In genomic region chr5:125475030-125475429, GRCm38 (mm10) we compare ENCODE assay signal across 9 mouse cellular contexts. TPM values are rescaled to one million over a fixed set of nuclear protein-coding genes. Genes with fewer than 3 reads are reported as not detected.
DNase-seq lines count a peak whose midpoint lies in the region; ATAC-seq and TF ChIP-seq lines count a peak whose summit lies in the region.
"Had no signal": no experiment of that assay in that cellular context is flagged by ENCODE, and none has a peak within 500 bp of the region (broad histone marks: within the 10 kb centered on the region; RNA-seq: fewer than 3 reads in every experiment).

No protein-coding gene starts in this region.

- no peak overlapping the region for H3K27ac ChIP-seq in heart, embryonic 15.5 days
- H3K27ac ChIP-seq in bone marrow macrophage, adult 2 months (ENCODE audit: insufficient read depth, low read depth, low read length), result no peak overlapping the region
- peak overlapping the region; percentile 90 for H3K27ac ChIP-seq in hindbrain, embryonic 15.5 days (replicated peaks)
- peak overlapping the region; percentile 54; the same call in 1 of the 2 replicates for H3K27ac ChIP-seq in midbrain, embryonic 13.5 days

- peak overlapping the region; percentile 41; the same call in 1 of the 2 replicates for H3K9ac ChIP-seq in heart, embryonic 15.5 days
- H3K9ac ChIP-seq in hindbrain, embryonic 15.5 days, result peak overlapping the region; percentile 25; the same call in 1 of the 2 replicates
- 0 out of 2 replicates have a peak overlapping the region, but pooled peaks have one; percentile 16 for H3K9ac ChIP-seq in midbrain, embryonic 13.5 days (replicated peaks)

- H3K4me3 ChIP-seq in heart, embryonic 15.5 days, result peak overlapping the region; percentile 93
- H3K4me3 ChIP-seq in bone marrow macrophage, adult 2 months (ENCODE audit: insufficient read depth, low read length), result peak overlapping the region; percentile 68
- H3K4me3 ChIP-seq in hindbrain, embryonic 15.5 days, result peak overlapping the region; percentile 91
- peak overlapping the region; percentile 87 for H3K4me3 ChIP-seq in midbrain, embryonic 13.5 days (replicated peaks)

- no peaks in the 10 kb centered on the region for H3K9me3 ChIP-seq in heart, embryonic 15.5 days (replicated peaks)
- no peaks in the 10 kb centered on the region for H3K9me3 ChIP-seq in hindbrain, embryonic 15.5 days
- no peaks in the 10 kb centered on the region for H3K9me3 ChIP-seq in midbrain, embryonic 13.5 days
- H3K9me3 ChIP-seq: G1E had no signal

- H3K36me3 ChIP-seq in heart, embryonic 15.5 days, result no peaks in the 10 kb centered on the region
- H3K36me3 ChIP-seq in hindbrain, embryonic 15.5 days, result no peaks in the 10 kb centered on the region
- H3K36me3 ChIP-seq in midbrain, embryonic 13.5 days, result no peaks in the 10 kb centered on the region

- no peak for TF ChIP-seq POLR2A in bone marrow macrophage, adult 2 months (IDR thresholded peaks at IDR 0.05; ENCODE audit: borderline replicate concordance, low read depth, low read length)

- no peak for DNase-seq in heart, adult 18-20 months
- DNase-seq in embryo, embryonic 10 days (ENCODE audit: low spot score), result no peak
- no peak for DNase-seq in ovary, postnatal 36 days (ENCODE audit: low spot score)
- no peak for DNase-seq in urinary bladder, adult 2 months (ENCODE audit: low spot score)

- peak overlapping the region; percentile 98 for H3K4me2 ChIP-seq in heart, embryonic 15.5 days
- peak overlapping the region; percentile 80 for H3K4me2 ChIP-seq in hindbrain, embryonic 15.5 days
- peak overlapping the region; percentile 93 for H3K4me2 ChIP-seq in midbrain, embryonic 13.5 days (replicated peaks)

- TF ChIP-seq CTCF in bone marrow macrophage, adult 2 months (IDR thresholded peaks at IDR 0.05; ENCODE audit: low read depth, low read length), result no peak

- no peak for ATAC-seq in heart, embryonic 15.5 days (replicated peaks; ENCODE audit: insufficient number of reproducible peaks, insufficient read depth, low FRiP score, low read depth)
- ATAC-seq in hindbrain, embryonic 15.5 days (ENCODE audit: low FRiP score, low read depth), result no peak
- ATAC-seq in midbrain, embryonic 13.5 days, result no peak

- H3K27me3 ChIP-seq in heart, embryonic 15.5 days, result no peaks in the 10 kb centered on the region
- H3K27me3 ChIP-seq in hindbrain, embryonic 15.5 days, result no peaks in the 10 kb centered on the region
- no peaks in the 10 kb centered on the region for H3K27me3 ChIP-seq in midbrain, embryonic 13.5 days

- peaks cover 15% of the 10 kb centered on the region for H3K4me1 ChIP-seq in heart, embryonic 15.5 days (replicated peaks)
- peaks cover 23% of the 10 kb centered on the region for H3K4me1 ChIP-seq in bone marrow macrophage, adult 2 months (ENCODE audit: control insufficient read depth, insufficient read depth, low read length)
- H3K4me1 ChIP-seq in hindbrain, embryonic 15.5 days (replicated peaks), result peaks cover 40% of the 10 kb centered on the region
- peaks cover 42% of the 10 kb centered on the region for H3K4me1 ChIP-seq in midbrain, embryonic 13.5 days (replicated peaks)

- 51% methylated on average over 12 of the region's 12 CpGs for WGBS in heart, embryonic 15.5 days
- WGBS in hindbrain, embryonic 15.5 days, result 62% methylated on average over 12 of the region's 12 CpGs
- WGBS in midbrain, embryonic 13.5 days, result 57% methylated on average over 12 of the region's 12 CpGs

RNA-seq across cellular contexts. Expression of gene Aacs, which starts 0.6 kb away (rescaled TPM):
- 9.8 and 18.4 TPM in 2 replicates for polyA plus RNA-seq in heart, embryonic 15.5 days (2015; fragmentation: Nextera tagmentation; extraction: Ambion mirVana)
- total RNA-seq in heart, adult 18-20 months (2021), result 1 to 10 TPM; 4.9 to 9.9 TPM
- polyA plus RNA-seq in bone marrow macrophage, adult 2 months (2012; ENCODE audit: insufficient read depth, insufficient read length, missing spikeins), result 10.3 and 19.0 TPM in 2 replicates
- 104 and 106 TPM in 2 replicates for polyA plus RNA-seq in hindbrain, embryonic 15.5 days (2015; fragmentation: Nextera tagmentation; extraction: Ambion mirVana)
- polyA plus RNA-seq in midbrain, embryonic 13.5 days (2015; fragmentation: Nextera tagmentation; extraction: Ambion mirVana), result 54.5 and 57.5 TPM in 2 replicates
- polyA plus RNA-seq in urinary bladder, adult 2 months (2012; rRNA removed), result 27.3 and 40.5 TPM in 2 replicates

RNA-seq across cellular contexts. Expression of gene Bri3bp, which starts 33.7 kb away (rescaled TPM):
- 36.5 and 40.7 TPM in 2 replicates for polyA plus RNA-seq in heart, embryonic 15.5 days (2015; fragmentation: Nextera tagmentation; extraction: Ambion mirVana)
- total RNA-seq in heart, adult 18-20 months (2021), result 10 to 100 TPM; 50.9 to 54.5 TPM
- 11.6 and 11.8 TPM in 2 replicates for polyA plus RNA-seq in bone marrow macrophage, adult 2 months (2012; ENCODE audit: insufficient read depth, insufficient read length, missing spikeins)
- polyA plus RNA-seq in hindbrain, embryonic 15.5 days (2015; fragmentation: Nextera tagmentation; extraction: Ambion mirVana), result 39.4 and 42.8 TPM in 2 replicates
- polyA plus RNA-seq in midbrain, embryonic 13.5 days (2015; fragmentation: Nextera tagmentation; extraction: Ambion mirVana), result 28.2 and 29.6 TPM in 2 replicates
- 3.5 and 7.5 TPM in 2 replicates for polyA plus RNA-seq in urinary bladder, adult 2 months (2012; rRNA removed)

RNA-seq across cellular contexts. Expression of gene Dhx37, which starts 41.1 kb away (rescaled TPM):
- polyA plus RNA-seq in heart, embryonic 15.5 days (2015; fragmentation: Nextera tagmentation; extraction: Ambion mirVana), result 7.0 and 10.4 TPM in 2 replicates
- total RNA-seq in heart, adult 18-20 months (2021), result 10 to 100 TPM; 13.4 to 14.1 TPM
- polyA plus RNA-seq in bone marrow macrophage, adult 2 months (2012; ENCODE audit: insufficient read depth, insufficient read length, missing spikeins), result 13.1 and 18.4 TPM in 2 replicates
- polyA plus RNA-seq in hindbrain, embryonic 15.5 days (2015; fragmentation: Nextera tagmentation; extraction: Ambion mirVana), result 10.9 and 11.6 TPM in 2 replicates
- polyA plus RNA-seq in midbrain, embryonic 13.5 days (2015; fragmentation: Nextera tagmentation; extraction: Ambion mirVana), result 12.1 and 13.2 TPM in 2 replicates
- polyA plus RNA-seq in urinary bladder, adult 2 months (2012; rRNA removed), result 15.7 and 16.8 TPM in 2 replicates

RNA-seq across cellular contexts. Expression of gene Tmem132b, which starts 56.5 kb away (rescaled TPM):
- 0.01 TPM in 1 of 2 replicates, not detected in the other for polyA plus RNA-seq in heart, embryonic 15.5 days (2015; fragmentation: Nextera tagmentation; extraction: Ambion mirVana)
- total RNA-seq in heart, adult 18-20 months (2021), result not detected
- not detected in 2 replicates for polyA plus RNA-seq in bone marrow macrophage, adult 2 months (2012; ENCODE audit: insufficient read depth, insufficient read length, missing spikeins)
- 6.2 and 6.4 TPM in 2 replicates for polyA plus RNA-seq in hindbrain, embryonic 15.5 days (2015; fragmentation: Nextera tagmentation; extraction: Ambion mirVana)
- 2.5 and 2.7 TPM in 2 replicates for polyA plus RNA-seq in midbrain, embryonic 13.5 days (2015; fragmentation: Nextera tagmentation; extraction: Ambion mirVana)
- 0.03 and 0.04 TPM in 2 replicates for polyA plus RNA-seq in urinary bladder, adult 2 months (2012; rRNA removed)
- polyA plus RNA-seq: G1E had no signal

Comparison
In these comparisons a context has a peak if more than half of its experiments do, and no peak if none do; other contexts are left out.
1. H3K27ac ChIP-seq: peak in hindbrain, embryonic 15.5 days (single experiment) and midbrain, embryonic 13.5 days (single experiment); none in heart, embryonic 15.5 days (single experiment) and bone marrow macrophage, adult 2 months (single experiment).
2. Peak in every context shown above with its lines, with median percentiles within 50 percentile points of each other: H3K4me2 ChIP-seq, H3K4me3 ChIP-seq and H3K9ac ChIP-seq.